Mouse (Mus musculus): ENCODE measurements around the gene Slc39a2. TPM values are rescaled to one million over a fixed set of nuclear protein-coding genes. Genes with fewer than 3 reads are reported as not detected.
A peak's percentile ranks its signal among the peaks of the same experiment; 100 is the strongest.

The Slc39a2 gene
- polyA plus RNA-seq, 1 experiment from 2014 or later, result 0.25 TPM

DNA sequence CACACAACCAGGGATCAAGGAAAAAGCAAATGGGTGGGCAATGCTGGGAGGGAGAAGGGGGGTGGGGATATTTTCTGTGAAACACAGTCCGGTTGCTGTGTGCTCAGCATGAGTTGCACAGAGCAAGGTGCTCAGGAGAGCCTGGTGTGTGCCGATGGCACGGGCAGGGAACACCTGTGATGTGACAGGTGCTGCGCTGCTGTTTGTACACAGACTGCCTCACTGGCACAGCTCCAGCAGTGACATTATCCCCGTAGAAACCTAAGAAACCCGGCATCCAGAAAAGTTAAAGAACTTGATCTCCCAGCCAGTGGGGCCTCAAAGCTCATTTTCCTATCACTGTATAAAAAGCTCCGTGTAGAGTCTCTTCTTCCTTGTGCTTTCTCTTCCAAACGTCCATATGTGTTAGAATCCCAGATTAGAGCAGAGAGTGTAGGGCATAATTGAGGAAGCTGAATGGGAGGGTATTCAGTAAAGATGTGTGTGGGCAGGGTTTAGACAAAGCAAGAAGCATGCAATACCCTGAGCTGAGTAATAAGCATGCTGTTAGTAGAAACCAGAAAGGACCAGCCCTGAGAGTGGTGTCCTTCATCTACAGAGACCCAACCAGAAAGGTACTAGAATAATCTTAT lies 4.0 kb downstream of the Slc39a2 start:
- Histone ChIP-seq H3K27ac (ENCODE audit: low read length) (no peak overlapping the region), H3K27me3 (ENCODE audit: control insufficient read depth, insufficient read depth, low read depth, low read length) (no peaks in the 10 kb centered on the region), H3K9ac (ENCODE audit: low read length) (no peak overlapping the region), H3K4me3 (ENCODE audit: low read length) (no peak overlapping the region), H3K4me1 (replicated peaks; ENCODE audit: control insufficient read depth, insufficient read depth, low read length) (peaks cover 5% of the 10 kb centered on the region; the same call in 1 of the 2 replicates), H3K9me3 (ENCODE audit: control insufficient read depth, low read length) (no peaks in the 10 kb centered on the region), H3K36me3 (ENCODE audit: control insufficient read depth, insufficient read depth, low read length) (peaks cover 3% of the 10 kb centered on the region), H3K4me2 (ENCODE audit: low read depth, low read length) (no peak overlapping the region)
- WGBS, result 58% methylated on average over 8 of the region's 8 CpGs
- no peak for ATAC-seq (ENCODE audit: low read depth)

DNA sequence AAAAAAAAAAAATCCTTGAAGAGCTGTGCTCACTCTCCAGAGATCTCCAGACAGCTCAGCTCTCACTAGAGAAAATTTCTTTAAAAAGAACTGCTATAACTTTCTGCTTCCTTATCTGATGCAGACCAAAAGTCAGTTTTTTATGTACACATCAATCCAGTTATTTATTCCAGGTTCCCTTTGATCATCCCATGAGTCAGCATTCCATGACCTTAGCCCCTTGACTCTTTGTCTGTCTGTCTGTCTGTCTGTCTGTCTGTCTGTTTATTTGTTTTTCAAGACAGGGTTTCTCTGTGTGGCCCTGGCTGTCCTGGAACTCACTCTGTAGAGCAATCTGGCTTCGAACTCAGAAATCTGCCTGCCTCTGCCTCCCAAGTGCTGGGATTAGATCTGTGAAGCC lies 6.7 kb downstream of the Slc39a2 start:
- Histone ChIP-seq H3K9me3 (ENCODE audit: control insufficient read depth, low read length) (no peaks in the 10 kb centered on the region), H3K4me3 (ENCODE audit: low read length) (no peak overlapping the region), H3K27me3 (ENCODE audit: control insufficient read depth, insufficient read depth, low read depth, low read length) (no peaks in the 10 kb centered on the region), H3K9ac (ENCODE audit: low read length) (no peak overlapping the region), H3K27ac (ENCODE audit: low read length) (no peak overlapping the region), H3K36me3 (ENCODE audit: control insufficient read depth, insufficient read depth, low read length) (no peaks in the 10 kb centered on the region), H3K4me2 (ENCODE audit: low read depth, low read length) (no peak overlapping the region), H3K4me1 (replicated peaks; ENCODE audit: control insufficient read depth, insufficient read depth, low read length) (peaks cover 6% of the 10 kb centered on the region; the same call in 1 of the 2 replicates)
- ATAC-seq (ENCODE audit: low read depth), result no peak
- 84% methylated on average over 1 of the region's 1 CpGs for WGBS

DNA sequence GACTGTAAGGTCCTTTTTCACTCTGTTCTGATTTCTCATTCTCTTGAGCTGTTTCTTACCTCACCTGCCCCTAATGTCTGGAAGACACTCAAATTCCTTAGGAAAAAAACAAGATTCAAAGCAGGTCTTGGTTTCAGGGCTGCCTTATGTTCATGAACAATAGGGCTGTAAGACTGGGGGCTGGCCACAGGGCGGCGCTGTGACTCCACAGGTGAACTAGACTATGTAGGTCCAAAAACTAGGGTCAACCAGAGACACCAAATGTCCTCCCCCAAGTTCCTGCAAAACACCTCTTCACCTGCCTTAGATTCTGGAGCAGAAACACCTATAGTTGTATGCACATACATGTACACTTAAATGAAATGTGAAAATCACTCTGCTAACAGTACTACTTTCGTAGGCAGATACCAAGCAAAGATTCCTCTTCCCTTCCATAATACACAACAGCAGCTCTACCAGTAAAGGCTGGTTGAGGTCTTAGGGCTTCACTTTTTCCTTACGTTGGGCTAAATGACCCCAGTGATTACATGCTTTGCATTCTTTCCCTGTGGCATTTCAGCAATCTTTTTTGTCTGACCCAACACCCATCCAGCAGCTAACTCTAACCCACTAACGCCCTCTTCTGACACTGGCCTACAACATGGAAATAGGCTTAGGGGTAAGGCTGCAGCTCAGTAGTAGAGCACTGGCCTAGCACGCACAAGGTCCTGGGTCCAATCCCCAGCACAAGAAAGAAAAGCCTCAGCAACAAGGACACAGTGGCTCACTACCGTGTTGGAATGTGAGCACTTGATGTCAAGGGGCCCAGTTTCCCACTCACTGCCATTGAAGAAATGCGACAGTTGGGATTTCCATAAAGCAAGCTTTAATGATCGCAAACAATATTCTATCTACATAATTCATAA lies 10.4 kb downstream of the Slc39a2 start:
- no peak overlapping the region for H3K9ac ChIP-seq (ENCODE audit: low read length)
- peak; percentile 74 for ATAC-seq (ENCODE audit: low read depth)
- no peaks in the 10 kb centered on the region for H3K27me3 ChIP-seq (ENCODE audit: control insufficient read depth, insufficient read depth, low read depth, low read length)
- no peak overlapping the region for H3K4me3 ChIP-seq (ENCODE audit: low read length)
- peaks cover 6% of the 10 kb centered on the region; the same call in 1 of the 2 replicates for H3K4me1 ChIP-seq (replicated peaks; ENCODE audit: control insufficient read depth, insufficient read depth, low read length)
- H3K27ac ChIP-seq (ENCODE audit: low read length), result no peak overlapping the region
- no peaks in the 10 kb centered on the region for H3K36me3 ChIP-seq (ENCODE audit: control insufficient read depth, insufficient read depth, low read length)
- H3K9me3 ChIP-seq (ENCODE audit: control insufficient read depth, low read length), result no peaks in the 10 kb centered on the region
- WGBS, result 49% methylated on average over 9 of the region's 9 CpGs
- H3K4me2 ChIP-seq (ENCODE audit: low read depth, low read length), result no peak overlapping the region

DNA sequence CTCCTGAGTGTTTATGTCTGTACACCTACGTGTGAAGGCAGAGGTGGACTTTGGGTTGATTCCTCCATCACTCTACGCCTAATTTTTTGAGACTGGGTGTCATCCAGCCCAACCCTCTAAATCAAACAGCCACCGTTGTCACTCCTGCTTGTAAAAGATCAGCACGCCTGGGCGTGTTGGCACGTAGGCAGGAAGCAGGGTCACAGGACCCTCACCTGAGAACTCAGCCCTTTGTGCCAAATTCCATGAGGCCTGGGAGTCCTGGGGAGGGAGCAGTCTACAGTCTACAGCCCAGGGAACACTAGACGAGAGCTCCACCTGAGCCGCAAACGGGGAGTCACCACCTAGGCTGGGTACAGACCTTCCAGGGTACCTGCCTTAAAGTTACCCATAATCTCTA lies 11.1 kb downstream of the Slc39a2 start:
- 69% methylated on average over 9 of the region's 9 CpGs for WGBS
- Histone ChIP-seq H3K9ac (ENCODE audit: low read length) (no peak overlapping the region), H3K27ac (ENCODE audit: low read length) (no peak overlapping the region)

DNA sequence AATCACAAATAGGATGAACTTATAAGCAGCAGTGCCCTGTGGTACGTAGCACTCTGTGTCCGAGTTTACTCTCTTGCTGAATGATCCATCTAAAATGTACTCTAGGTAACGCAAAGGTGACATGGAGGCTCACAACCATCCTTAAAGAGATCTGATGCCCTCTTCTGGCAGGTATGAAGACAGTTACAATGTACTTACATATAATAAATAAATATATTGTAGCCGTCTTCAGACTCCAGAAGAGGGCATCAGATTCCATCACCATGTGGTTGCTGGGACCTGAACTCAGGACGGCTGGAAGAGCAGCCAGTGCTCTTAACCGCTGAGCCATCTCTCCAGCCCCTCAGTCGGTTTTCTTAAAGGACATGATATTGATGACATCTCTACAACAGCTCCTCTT lies 12.0 kb downstream of the Slc39a2 start:
- no peaks in the 10 kb centered on the region for H3K27me3 ChIP-seq (ENCODE audit: control insufficient read depth, insufficient read depth, low read depth, low read length)
- WGBS, result 59% methylated on average over 7 of the region's 7 CpGs
- no peak overlapping the region for H3K4me3 ChIP-seq (ENCODE audit: low read length)
- no peak overlapping the region for H3K27ac ChIP-seq (ENCODE audit: low read length)
- no peak overlapping the region for H3K9ac ChIP-seq (ENCODE audit: low read length)
- no peak for ATAC-seq (ENCODE audit: low read depth)
- no peaks in the 10 kb centered on the region for H3K9me3 ChIP-seq (ENCODE audit: control insufficient read depth, low read length)
- H3K4me1 ChIP-seq (replicated peaks; ENCODE audit: control insufficient read depth, insufficient read depth, low read length), result peaks cover 6% of the 10 kb centered on the region; the same call in 1 of the 2 replicates
- no peaks in the 10 kb centered on the region for H3K36me3 ChIP-seq (ENCODE audit: control insufficient read depth, insufficient read depth, low read length)
- H3K4me2 ChIP-seq (ENCODE audit: low read depth, low read length), result no peak overlapping the region

More for the DNA sequence above, 11.1 kb downstream of the Slc39a2 start:
- peak; percentile 32; the same call in 1 of the 2 replicates for ATAC-seq (ENCODE audit: low read depth)
- Histone ChIP-seq H3K4me2 (ENCODE audit: low read depth, low read length) (no peak overlapping the region), H3K36me3 (ENCODE audit: control insufficient read depth, insufficient read depth, low read length) (no peaks in the 10 kb centered on the region), H3K27me3 (ENCODE audit: control insufficient read depth, insufficient read depth, low read depth, low read length) (no peaks in the 10 kb centered on the region), H3K9me3 (ENCODE audit: control insufficient read depth, low read length) (no peaks in the 10 kb centered on the region), H3K4me1 (replicated peaks; ENCODE audit: control insufficient read depth, insufficient read depth, low read length) (peaks cover 6% of the 10 kb centered on the region; the same call in 1 of the 2 replicates), H3K4me3 (ENCODE audit: low read length) (no peak overlapping the region)

DNA sequence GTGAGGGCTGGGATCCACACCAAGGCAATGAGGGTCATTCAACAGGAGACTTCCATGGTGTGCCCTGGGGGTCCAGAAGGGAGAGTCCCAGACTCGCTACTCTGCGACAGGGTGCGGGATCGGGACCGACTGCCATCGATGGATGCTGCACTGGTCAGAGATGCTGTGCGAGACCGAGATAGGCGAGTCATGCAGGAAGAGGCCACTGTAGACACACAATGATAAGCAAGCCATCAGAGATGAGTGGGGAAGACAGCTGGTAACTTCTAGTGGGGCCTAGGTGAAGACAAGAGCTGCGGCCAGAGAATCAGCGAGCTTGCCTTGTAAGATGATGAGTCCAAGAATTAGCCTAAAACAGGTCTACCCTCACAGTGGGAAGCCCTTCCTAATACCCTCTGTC lies 13.4 kb downstream of the Slc39a2 start:
- no peaks in the 10 kb centered on the region for H3K27me3 ChIP-seq (ENCODE audit: control insufficient read depth, insufficient read depth, low read depth, low read length)
- H3K27ac ChIP-seq (ENCODE audit: low read length), result no peak overlapping the region
- H3K9me3 ChIP-seq (ENCODE audit: control insufficient read depth, low read length), result no peaks in the 10 kb centered on the region
- peaks cover 6% of the 10 kb centered on the region; the same call in 1 of the 2 replicates for H3K4me1 ChIP-seq (replicated peaks; ENCODE audit: control insufficient read depth, insufficient read depth, low read length)
- ATAC-seq (ENCODE audit: low read depth), result no peak
- no peak overlapping the region for H3K4me2 ChIP-seq (ENCODE audit: low read depth, low read length)
- H3K36me3 ChIP-seq (ENCODE audit: control insufficient read depth, insufficient read depth, low read length), result no peaks in the 10 kb centered on the region
- WGBS, result 88% methylated on average over 11 of the region's 11 CpGs
- H3K4me3 ChIP-seq (ENCODE audit: low read length), result no peak overlapping the region
- H3K9ac ChIP-seq (ENCODE audit: low read length), result no peak overlapping the region

DNA sequence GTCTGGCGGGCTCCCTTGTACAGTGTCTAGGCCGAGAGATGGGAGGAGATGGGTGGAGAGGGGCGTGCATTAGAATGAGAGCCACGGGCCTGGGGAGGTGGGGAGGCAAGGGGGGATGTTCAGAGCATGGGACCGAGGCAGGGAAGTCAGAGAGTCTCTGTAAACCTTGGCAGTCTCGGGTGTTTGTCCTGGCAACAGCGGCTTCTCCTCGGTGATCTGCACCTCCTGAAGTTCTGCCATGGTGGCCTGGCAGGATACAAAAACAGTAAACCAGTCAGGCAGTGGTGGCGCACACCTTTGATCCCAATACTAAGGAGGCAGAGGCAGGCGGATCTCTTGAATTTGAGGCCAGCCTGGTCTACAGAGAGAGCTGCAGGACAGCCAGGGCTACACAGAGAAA lies 18.6 kb downstream of the Slc39a2 start:
- ATAC-seq (ENCODE audit: low read depth), result no peak
- no peak overlapping the region for H3K9ac ChIP-seq (ENCODE audit: low read length)
- H3K36me3 ChIP-seq (ENCODE audit: control insufficient read depth, insufficient read depth, low read length), result no peaks in the 10 kb centered on the region
- no peaks in the 10 kb centered on the region for H3K27me3 ChIP-seq (ENCODE audit: control insufficient read depth, insufficient read depth, low read depth, low read length)
- 79% methylated on average over 10 of the region's 10 CpGs for WGBS
- peaks cover 12% of the 10 kb centered on the region for H3K4me1 ChIP-seq (replicated peaks; ENCODE audit: control insufficient read depth, insufficient read depth, low read length)
- no peak overlapping the region for H3K4me2 ChIP-seq (ENCODE audit: low read depth, low read length)
- H3K4me3 ChIP-seq (ENCODE audit: low read length), result no peak overlapping the region
- no peak overlapping the region for H3K27ac ChIP-seq (ENCODE audit: low read length)
- no peaks in the 10 kb centered on the region for H3K9me3 ChIP-seq (ENCODE audit: control insufficient read depth, low read length)

DNA sequence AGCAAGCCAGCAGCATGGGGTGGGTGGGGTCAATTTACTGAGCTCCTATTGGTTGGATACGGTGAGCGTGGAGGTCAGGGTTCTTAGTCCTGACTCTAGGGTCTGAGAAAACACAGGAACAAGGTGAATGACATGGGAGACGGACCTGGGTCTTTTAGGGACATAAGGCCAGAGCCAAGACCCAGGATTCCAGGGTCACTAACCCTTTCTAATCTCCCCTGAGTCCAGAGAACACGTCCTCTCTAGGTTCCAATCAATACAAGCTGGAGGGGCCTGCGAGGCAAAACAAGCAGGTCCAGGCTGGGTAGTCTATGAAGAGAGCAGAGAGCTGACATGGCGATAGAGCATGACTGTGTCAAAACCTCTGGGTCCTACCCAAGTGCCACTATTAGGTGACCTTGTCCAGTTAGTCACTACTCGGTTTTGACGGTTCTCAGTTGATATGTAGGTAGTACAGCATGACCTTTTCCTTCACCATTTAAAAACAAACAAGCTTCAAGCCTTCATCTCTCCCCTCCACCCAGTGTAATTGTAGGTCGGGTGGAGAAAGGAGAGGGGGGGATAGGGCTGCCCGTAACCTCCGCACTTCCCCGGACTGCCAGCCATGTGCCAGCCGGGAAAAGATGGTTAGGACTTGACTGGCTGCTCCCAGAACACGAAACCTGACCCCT lies 19.8 kb downstream of the Slc39a2 start:
- 14% methylated on average over 14 of the region's 14 CpGs for WGBS
- Histone ChIP-seq H3K36me3 (ENCODE audit: control insufficient read depth, insufficient read depth, low read length) (no peaks in the 10 kb centered on the region), H3K27ac (ENCODE audit: low read length) (peak overlapping the region; percentile 30), H3K4me2 (ENCODE audit: low read depth, low read length) (peak overlapping the region; percentile 97), H3K4me1 (replicated peaks; ENCODE audit: control insufficient read depth, insufficient read depth, low read length) (peaks cover 12% of the 10 kb centered on the region), H3K9ac (ENCODE audit: low read length) (peak overlapping the region; percentile 79), H3K4me3 (ENCODE audit: low read length) (peak overlapping the region; percentile 67), H3K9me3 (ENCODE audit: control insufficient read depth, low read length) (no peaks in the 10 kb centered on the region), H3K27me3 (ENCODE audit: control insufficient read depth, insufficient read depth, low read depth, low read length) (no peaks in the 10 kb centered on the region)
- ATAC-seq (ENCODE audit: low read depth), result peak; percentile 3; the same call in 1 of the 2 replicates

Measured in lung, embryonic 16.5 days (tissue).